Mouse (Mus musculus) megakaryocyte, embryonic 14.5 days (primary cell): Measurements from ENCODE around the gene Gm49450.

Source experiments
- FLI1 ChIP-seq: IDR thresholded peaks from 2 replicates; pipeline ENCODE4 v1.6.1; 2012; ENCODE audit warnings: low read length, inconsistent platforms, mixed read lengths
- GATA1 ChIP-seq: IDR thresholded peaks from 3 replicates; pipeline ENCODE4 v1.6.1; 2012; ENCODE audit warnings: mixed read lengths, low read length, inconsistent platforms, borderline replicate concordance

DNA sequence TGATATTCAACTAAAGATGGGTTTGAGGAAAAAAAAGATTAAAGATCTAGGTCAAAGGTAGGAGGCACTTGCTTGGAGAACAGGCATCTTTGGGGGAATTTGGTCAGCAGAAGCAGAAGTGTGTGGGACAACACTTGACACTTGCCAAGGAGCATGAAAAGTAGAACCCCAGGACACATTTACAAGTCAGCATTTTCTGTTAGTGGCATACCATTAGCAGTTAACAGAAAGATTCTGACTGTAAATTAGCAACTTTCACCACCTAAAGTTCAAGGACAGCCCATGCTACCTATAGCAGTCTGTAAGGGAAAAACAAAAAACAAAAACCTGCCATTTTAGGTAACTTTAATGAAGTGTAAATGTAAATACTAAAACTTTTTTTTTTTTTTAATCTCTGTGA lies 5.0 kb downstream of the Gm49450 start:
- TF ChIP-seq GATA1 (no peak), FLI1 (no peak)
